In the genomic region with DNA sequence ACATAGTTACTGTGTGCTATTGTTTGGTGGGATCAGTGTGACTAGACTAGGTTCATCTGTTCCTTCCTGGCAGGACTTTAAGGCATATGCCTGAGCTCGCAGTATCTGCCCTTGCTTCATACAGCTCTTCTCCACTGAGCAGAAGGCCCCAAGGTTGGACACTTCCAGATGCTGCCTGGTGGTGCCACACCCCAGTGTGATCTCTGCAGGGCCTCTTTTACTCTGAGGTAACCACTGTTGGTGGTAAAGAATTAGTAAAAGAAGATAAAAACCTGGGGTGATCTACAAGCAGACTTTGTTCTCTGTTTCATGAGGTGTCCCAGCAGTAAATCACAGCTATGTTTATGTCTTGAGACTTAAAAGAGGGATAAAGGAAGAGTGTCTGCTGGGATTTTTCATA, we compare ENCODE assay signal across 28 mouse cellular contexts.
"Had no signal": no experiment of that assay in that cellular context is flagged by ENCODE, and none has a peak within 500 bp of the region (broad histone marks: within the 10 kb centered on the region; RNA-seq: fewer than 3 reads in every experiment).

No protein-coding gene starts in this region.

- H3K4me2 ChIP-seq: embryonic facial prominence, embryonic 12.5 days; embryonic facial prominence, embryonic 13.5 days; embryonic facial prominence, embryonic 15.5 days; forebrain, embryonic 12.5 days; forebrain, embryonic 13.5 days; forebrain, embryonic 15.5 days had no signal

- H3K9me3 ChIP-seq: embryonic facial prominence, embryonic 10.5 days; embryonic facial prominence, embryonic 12.5 days; embryonic facial prominence, embryonic 13.5 days; embryonic facial prominence, embryonic 15.5 days; forebrain, embryonic 13.5 days; forebrain, embryonic 15.5 days had no signal

- ATAC-seq: forebrain, embryonic 13.5 days; forebrain, embryonic 14.5 days; forebrain, embryonic 15.5 days; forebrain, embryonic 16.5 days; forebrain, postnatal 0 days had no signal

- DNase-seq: cerebellum, adult 2 months; cerebellum, adult 8-10 months; cerebellum, adult 9-10 months; cerebellum, postnatal 10 days; cerebellum, postnatal 14 days; cerebellum, postnatal 25 days; cerebellum, postnatal 36 days; embryo, embryonic 11 days; forebrain, postnatal 0 days; gastrocnemius, adult 2 months; gastrocnemius, postnatal 10 days; gastrocnemius, postnatal 14 days; gastrocnemius, postnatal 25 days; gastrocnemius, postnatal 36 days; heart, adult 11 months; heart, adult 18-20 months; heart, adult 2 months had no signal

- H3K4me3 ChIP-seq: embryonic facial prominence, embryonic 10.5 days; embryonic facial prominence, embryonic 12.5 days; embryonic facial prominence, embryonic 13.5 days; embryonic facial prominence, embryonic 15.5 days; erythroblast, embryonic 14.5 days; forebrain, embryonic 10.5 days; forebrain, embryonic 12.5 days; forebrain, embryonic 13.5 days; forebrain, embryonic 15.5 days; gastrocnemius, adult 2 months; heart, adult 2 months had no signal

- H3K27me3 ChIP-seq: embryonic facial prominence, embryonic 12.5 days; embryonic facial prominence, embryonic 13.5 days; embryonic facial prominence, embryonic 15.5 days; forebrain, embryonic 12.5 days; forebrain, embryonic 13.5 days; forebrain, embryonic 15.5 days had no signal

- H3K36me3 ChIP-seq: embryonic facial prominence, embryonic 10.5 days; embryonic facial prominence, embryonic 12.5 days; embryonic facial prominence, embryonic 13.5 days; embryonic facial prominence, embryonic 15.5 days; forebrain, embryonic 10.5 days; forebrain, embryonic 12.5 days; forebrain, embryonic 15.5 days had no signal

- H3K27ac ChIP-seq: embryonic facial prominence, embryonic 10.5 days; embryonic facial prominence, embryonic 12.5 days; embryonic facial prominence, embryonic 13.5 days; embryonic facial prominence, embryonic 15.5 days; forebrain, embryonic 10.5 days; forebrain, embryonic 12.5 days; forebrain, embryonic 13.5 days; forebrain, embryonic 15.5 days; gastrocnemius, adult 2 months; heart, adult 2 months had no signal

- H3K4me1 ChIP-seq: embryonic facial prominence, embryonic 10.5 days; embryonic facial prominence, embryonic 12.5 days; embryonic facial prominence, embryonic 13.5 days; embryonic facial prominence, embryonic 15.5 days; forebrain, embryonic 10.5 days; forebrain, embryonic 12.5 days; forebrain, embryonic 13.5 days; forebrain, embryonic 15.5 days had no signal

- H3K9ac ChIP-seq: embryonic facial prominence, embryonic 12.5 days; embryonic facial prominence, embryonic 13.5 days; embryonic facial prominence, embryonic 15.5 days; forebrain, embryonic 12.5 days; forebrain, embryonic 13.5 days; forebrain, embryonic 15.5 days; forebrain, postnatal 0 days had no signal
